Mouse (Mus musculus) stomach, embryonic 15.5 days (tissue): Measurements from ENCODE around the gene Cldn15. TPM values are rescaled to one million over a fixed set of nuclear protein-coding genes. Genes with fewer than 3 reads are reported as not detected.
"Not testable (repeated sequence)": the region's sequence is repeated elsewhere in the genome, so short reads cannot be mapped to it uniquely, and the experiment has no call there.

Source experiments
- ATAC-seq: fragments of 200-750 bp; cut with Nextera tagmentation; 2 replicates; pipeline ENCODE4 v1.8.0; 2017; ENCODE audit warnings: low read depth, moderate number of reproducible peaks, moderate TSS enrichment; ENCODE audit not compliant: insufficient read depth, low FRiP score
- H3K27ac ChIP-seq: fragments of 300-500 bp; sonication (generic); 2 replicates; pipeline ENCODE4 v1.5.1; 2015; ENCODE audit warnings: mild to moderate bottlenecking, inconsistent platforms
- H3K27me3 ChIP-seq: fragments of 300-500 bp; sonication (generic); replicated peaks from 2 replicates; pipeline ENCODE4 v1.6.1; 2015; ENCODE audit warnings: inconsistent platforms
- H3K36me3 ChIP-seq: fragments of 300-500 bp; sonication (generic); 2 replicates; pipeline ENCODE4 v1.6.1; 2015; ENCODE audit warnings: inconsistent platforms
- H3K4me1 ChIP-seq: fragments of 300-500 bp; sonication (generic); 2 replicates; pipeline ENCODE4 v1.6.1; 2015; ENCODE audit warnings: inconsistent platforms
- H3K4me2 ChIP-seq: fragments of 300-500 bp; sonication (generic); 2 replicates; pipeline ENCODE4 v1.6.1; 2015; ENCODE audit warnings: mild to moderate bottlenecking, inconsistent platforms
- H3K4me3 ChIP-seq: fragments of 300-500 bp; sonication (generic); replicated peaks from 2 replicates; pipeline ENCODE4 v1.5.1; 2015; ENCODE audit warnings: inconsistent platforms
- H3K9ac ChIP-seq: fragments of 300-500 bp; sonication (generic); 2 replicates; pipeline ENCODE4 v1.6.1; 2015; ENCODE audit warnings: inconsistent platforms
- H3K9me3 ChIP-seq: fragments of 300-500 bp; sonication (generic); 2 replicates; pipeline ENCODE4 v1.6.1; 2016; ENCODE audit warnings: inconsistent platforms
- WGBS: fragments of 180-500 bp; shearing (Covaris S2); methylation state at CpG from one replicate; pipeline ENCODE4 v1.1.7; 2015; 5-methylcytosine and 5-hydroxymethylcytosine counted together
- polyA plus RNA-seq: library from polyadenylated mRNA; unstranded; fragments of >200 nt; fragmentation: Nextera tagmentation; extraction: Ambion mirVana; gene quantifications from 2 replicates; pipeline ENCODE4 v1.2.1, GENCODE M21; 2015

The Cldn15 gene
- polyA plus RNA-seq, 1 experiment from 2014 or later: 10.8 TPM

GRCm38 (mm10) chr5:136936750-136937149, 29.7 kb upstream of the Cldn15 start:
- Histone ChIP-seq H3K4me2 (no peak overlapping the region), H3K9ac (no peak overlapping the region), H3K4me3 (no peak overlapping the region), H3K4me1 (no peaks in the 10 kb centered on the region), H3K27me3 (no peaks in the 10 kb centered on the region), H3K36me3 (no peaks in the 10 kb centered on the region), H3K27ac (no peak overlapping the region), H3K9me3 (no peaks in the 10 kb centered on the region)
- 79% methylated on average over 6 of the region's 6 CpGs for WGBS
- no peak for ATAC-seq

GRCm38 (mm10) chr5:136937621-136938020, 28.8 kb upstream of the Cldn15 start:
- Histone ChIP-seq H3K27me3 (no peaks in the 10 kb centered on the region), H3K4me1 (no peaks in the 10 kb centered on the region), H3K4me2 (no peak overlapping the region), H3K9ac (no peak overlapping the region), H3K27ac (no peak overlapping the region), H3K4me3 (no peak overlapping the region), H3K9me3 (no peaks in the 10 kb centered on the region), H3K36me3 (no peaks in the 10 kb centered on the region)
- WGBS: 86% methylated on average over 5 of the region's 5 CpGs
- no peak for ATAC-seq

- Histone ChIP-seq H3K36me3 (no peaks in the 10 kb centered on the region), H3K4me3 (no peak overlapping the region), H3K9ac (no peak overlapping the region), H3K9me3 (no peaks in the 10 kb centered on the region), H3K4me2 (no peak overlapping the region), H3K4me1 (no peaks in the 10 kb centered on the region), H3K27me3 (no peaks in the 10 kb centered on the region), H3K27ac (no peak overlapping the region)
- no peak for ATAC-seq
- WGBS: 62% methylated on average over 7 of the region's 7 CpGs
These were observed 27.1 kb upstream of the Cldn15 start for GRCm38 (mm10) chr5:136939284-136939683.

GRCm38 (mm10) chr5:136940029-136940428, 26.4 kb upstream of the Cldn15 start:
- H3K9me3 ChIP-seq, H3K4me2 ChIP-seq, H3K9ac ChIP-seq, ATAC-seq, H3K27ac ChIP-seq, H3K4me1 ChIP-seq, H3K27me3 ChIP-seq, H3K36me3 ChIP-seq, H3K4me3 ChIP-seq: not testable (repeated sequence)
- WGBS: 67% methylated on average over 6 of the region's 6 CpGs

GRCm38 (mm10) chr5:136940845-136941560, 25.4 kb upstream of the Cldn15 start:
- H3K27me3 ChIP-seq: no peaks in the 10 kb centered on the region
- 85% methylated on average over 12 of the region's 12 CpGs for WGBS
- no peak overlapping the region for H3K27ac ChIP-seq
- no peak overlapping the region for H3K9ac ChIP-seq
- H3K4me1 ChIP-seq: no peaks in the 10 kb centered on the region
- no peaks in the 10 kb centered on the region for H3K9me3 ChIP-seq
- H3K4me2 ChIP-seq: no peak overlapping the region
- no peaks in the 10 kb centered on the region for H3K36me3 ChIP-seq
- no peak overlapping the region for H3K4me3 ChIP-seq
- no peak for ATAC-seq

- Histone ChIP-seq H3K4me2 (no peak overlapping the region), H3K27ac (no peak overlapping the region), H3K4me1 (no peaks in the 10 kb centered on the region), H3K4me3 (no peak overlapping the region), H3K9me3 (no peaks in the 10 kb centered on the region), H3K36me3 (no peaks in the 10 kb centered on the region), H3K27me3 (no peaks in the 10 kb centered on the region), H3K9ac (no peak overlapping the region)
- no peak for ATAC-seq
- 56% methylated on average over 3 of the region's 3 CpGs for whole genome bisulfite sequencing
These were observed 23.6 kb upstream of the Cldn15 start for GRCm38 (mm10) chr5:136942781-136943180.

- 70% methylated on average over 2 of the region's 2 CpGs for WGBS
These were observed 23.0 kb upstream of the Cldn15 start for GRCm38 (mm10) chr5:136943382-136943781.

GRCm38 (mm10) chr5:136945084-136945483, 21.3 kb upstream of the Cldn15 start:
- Histone ChIP-seq H3K36me3 (no peaks in the 10 kb centered on the region), H3K4me1 (no peaks in the 10 kb centered on the region), H3K9ac (no peak overlapping the region), H3K4me2 (no peak overlapping the region), H3K9me3 (no peaks in the 10 kb centered on the region), H3K4me3 (no peak overlapping the region), H3K27ac (no peak overlapping the region), H3K27me3 (no peaks in the 10 kb centered on the region)
- 77% methylated on average over 12 of the region's 12 CpGs for WGBS
- ATAC-seq: no peak

More at GRCm38 (mm10) chr5:136943382-136943781, 23.0 kb upstream of the Cldn15 start:
- Histone ChIP-seq H3K27ac (no peak overlapping the region), H3K9ac (no peak overlapping the region), H3K4me2 (no peak overlapping the region), H3K4me1 (no peaks in the 10 kb centered on the region), H3K9me3 (no peaks in the 10 kb centered on the region), H3K4me3 (no peak overlapping the region), H3K36me3 (no peaks in the 10 kb centered on the region), H3K27me3 (no peaks in the 10 kb centered on the region)
- ATAC-seq: no peak

GRCm38 (mm10) chr5:136947874-136948273, 18.5 kb upstream of the Cldn15 start:
- ATAC-seq: no peak
- H3K36me3 ChIP-seq: no peaks in the 10 kb centered on the region
- no peak overlapping the region for H3K9ac ChIP-seq
- no peak overlapping the region for H3K4me3 ChIP-seq
- H3K4me2 ChIP-seq: no peak overlapping the region
- H3K4me1 ChIP-seq: no peaks in the 10 kb centered on the region
- no peak overlapping the region for H3K27ac ChIP-seq
- no peaks in the 10 kb centered on the region for H3K27me3 ChIP-seq
- no peaks in the 10 kb centered on the region for H3K9me3 ChIP-seq

- H3K9ac ChIP-seq, H3K27me3 ChIP-seq, H3K36me3 ChIP-seq, ATAC-seq, H3K4me1 ChIP-seq, H3K4me3 ChIP-seq, H3K4me2 ChIP-seq, H3K27ac ChIP-seq, H3K9me3 ChIP-seq: not testable (repeated sequence)
- 82% methylated on average over 14 of the region's 14 CpGs for WGBS
These were observed 16.7 kb upstream of the Cldn15 start for GRCm38 (mm10) chr5:136949551-136950336.

- Histone ChIP-seq H3K36me3 (no peaks in the 10 kb centered on the region), H3K4me1 (peaks cover 8% of the 10 kb centered on the region), H3K4me2 (no peak overlapping the region), H3K9ac (no peak overlapping the region), H3K27ac (no peak overlapping the region), H3K4me3 (no peak overlapping the region), H3K9me3 (no peaks in the 10 kb centered on the region), H3K27me3 (no peaks in the 10 kb centered on the region)
- no peak for ATAC-seq
- WGBS: 87% methylated on average over 6 of the region's 6 CpGs
These were observed 15.9 kb upstream of the Cldn15 start for GRCm38 (mm10) chr5:136950521-136950920.

GRCm38 (mm10) chr5:136952153-136952552, 14.3 kb upstream of the Cldn15 start:
- H3K9me3 ChIP-seq: no peaks in the 10 kb centered on the region
- no peaks in the 10 kb centered on the region for H3K27me3 ChIP-seq
- 72% methylated on average over 4 of the region's 4 CpGs for WGBS
- peaks cover 4% of the 10 kb centered on the region; the same call in 1 of the 2 replicates for H3K36me3 ChIP-seq
- no peak overlapping the region for H3K27ac ChIP-seq
- H3K4me1 ChIP-seq: peaks cover 10% of the 10 kb centered on the region
- H3K9ac ChIP-seq: no peak overlapping the region
- H3K4me3 ChIP-seq: no peak overlapping the region
- peak overlapping the region; percentile 57; the same call in 1 of the 2 replicates for H3K4me2 ChIP-seq
- ATAC-seq: no peak
